Comparison of ENCODE assay signal across 25 mouse cellular contexts in genomic region chr16:18186798-18187197, GRCm38 (mm10). TPM values are rescaled to one million over a fixed set of nuclear protein-coding genes. Genes with fewer than 3 reads are reported as not detected.
DNase-seq lines count a peak whose midpoint lies in the region; ATAC-seq and TF ChIP-seq lines count a peak whose summit lies in the region.
"Had no signal": no experiment of that assay in that cellular context is flagged by ENCODE, and none has a peak within 500 bp of the region (broad histone marks: within the 10 kb centered on the region; RNA-seq: fewer than 3 reads in every experiment).

No protein-coding gene starts in this region.

- no peaks in the 10 kb centered on the region for H3K79me2 ChIP-seq in myocyte (ENCODE audit: control insufficient read depth, insufficient read depth)

- no peak overlapping the region for H3K4me3 ChIP-seq in heart, embryonic 10.5 days
- H3K4me3 ChIP-seq in kidney, embryonic 14.5 days (ENCODE audit: low read length) = no peak overlapping the region
- H3K4me3 ChIP-seq in intestine, embryonic 15.5 days (replicated peaks) = no peak overlapping the region
- no peak overlapping the region for H3K4me3 ChIP-seq in myocyte
- H3K4me3 ChIP-seq in midbrain, embryonic 15.5 days = no peak overlapping the region
- H3K4me3 ChIP-seq: embryonic facial prominence, embryonic 10.5 days; erythroblast, embryonic 14.5 days; layer of hippocampus, adult 2 months; stomach, embryonic 15.5 days had no signal

- H3ac ChIP-seq in myocyte (ENCODE audit: control insufficient read depth, insufficient read length) = no peak overlapping the region

- no peak overlapping the region for H3K9ac ChIP-seq in kidney, embryonic 14.5 days (ENCODE audit: low read depth, low read length)
- H3K9ac ChIP-seq in intestine, embryonic 15.5 days = no peak overlapping the region
- no peak overlapping the region for H3K9ac ChIP-seq in midbrain, embryonic 15.5 days
- H3K9ac ChIP-seq: stomach, embryonic 15.5 days had no signal

- no peak for ATAC-seq in kidney, embryonic 14.5 days (ENCODE audit: low FRiP score, low TSS enrichment)
- no peak for ATAC-seq in intestine, embryonic 15.5 days
- ATAC-seq in midbrain, embryonic 15.5 days (replicated peaks) = no peak
- ATAC-seq: forebrain, embryonic 16.5 days; inflammation-experienced regulatory T-cells, adult 6 months had no signal

- DNase-seq in heart, embryonic 10.5 days (ENCODE audit: low spot score) = no peak
- no peak for DNase-seq in heart, postnatal 4 days
- no peak for DNase-seq in kidney, adult 18-20 months
- no peak for DNase-seq in adrenal gland, adult 8-10 months
- DNase-seq: cerebellum, postnatal 25 days; gastrocnemius, postnatal 10 days; liver; lung, adult 18-20 months; lung, postnatal 36 days; midbrain, embryonic 14.5 days; right cerebral cortex, adult 18-20 months; spleen, adult 18-20 months had no signal

- no peak for TF ChIP-seq POLR2A in myocyte (IDR thresholded peaks at IDR 0.05; ENCODE audit: insufficient read length, low read depth)

- no peaks in the 10 kb centered on the region for H3K36me3 ChIP-seq in heart, embryonic 10.5 days
- no peaks in the 10 kb centered on the region for H3K36me3 ChIP-seq in kidney, embryonic 14.5 days (ENCODE audit: control insufficient read depth, insufficient read depth, low read length)
- no peaks in the 10 kb centered on the region for H3K36me3 ChIP-seq in intestine, embryonic 15.5 days
- H3K36me3 ChIP-seq in myocyte (ENCODE audit: control insufficient read depth, insufficient read depth) = no peaks in the 10 kb centered on the region
- no peaks in the 10 kb centered on the region for H3K36me3 ChIP-seq in midbrain, embryonic 15.5 days (replicated peaks)
- H3K36me3 ChIP-seq: embryonic facial prominence, embryonic 10.5 days; stomach, embryonic 15.5 days had no signal

- H3K27ac ChIP-seq in heart, embryonic 10.5 days = peak overlapping the region; percentile 72
- peak overlapping the region; percentile 24; the same call in 1 of the 2 replicates for H3K27ac ChIP-seq in kidney, embryonic 14.5 days (ENCODE audit: low read depth, low read length)
- H3K27ac ChIP-seq in intestine, embryonic 15.5 days = peak overlapping the region; percentile 9; the same call in 1 of the 2 replicates
- H3K27ac ChIP-seq in midbrain, embryonic 15.5 days = no peak overlapping the region
- H3K27ac ChIP-seq: embryonic facial prominence, embryonic 10.5 days; layer of hippocampus, adult 2 months; stomach, embryonic 15.5 days had no signal

- H3K4me2 ChIP-seq in kidney, embryonic 14.5 days (replicated peaks; ENCODE audit: low read depth, low read length) = no peak overlapping the region
- no peak overlapping the region for H3K4me2 ChIP-seq in intestine, embryonic 15.5 days (replicated peaks)
- no peak overlapping the region for H3K4me2 ChIP-seq in myocyte (ENCODE audit: low read depth)
- H3K4me2 ChIP-seq in midbrain, embryonic 15.5 days = no peak overlapping the region
- H3K4me2 ChIP-seq: stomach, embryonic 15.5 days had no signal

- WGBS in heart, embryonic 10.5 days = 41% methylated on average over 4 of the region's 4 CpGs
- WGBS in kidney, embryonic 14.5 days = 62% methylated on average over 4 of the region's 4 CpGs
- 59% methylated on average over 4 of the region's 4 CpGs for WGBS in intestine, embryonic 15.5 days
- 86% methylated on average over 4 of the region's 4 CpGs for WGBS in midbrain, embryonic 15.5 days

- H3K4me1 ChIP-seq in heart, embryonic 10.5 days = peaks cover 39% of the 10 kb centered on the region
- peaks cover 16% of the 10 kb centered on the region for H3K4me1 ChIP-seq in kidney, embryonic 14.5 days (ENCODE audit: control insufficient read depth, insufficient read depth, low read length)
- peaks cover 20% of the 10 kb centered on the region for H3K4me1 ChIP-seq in intestine, embryonic 15.5 days (replicated peaks)
- H3K4me1 ChIP-seq in midbrain, embryonic 15.5 days = no peaks in the 10 kb centered on the region
- H3K4me1 ChIP-seq: embryonic facial prominence, embryonic 10.5 days; stomach, embryonic 15.5 days had no signal

- H3K27me3 ChIP-seq in heart, embryonic 10.5 days (ENCODE audit: insufficient read depth, poor library complexity, severe bottlenecking) = no peaks in the 10 kb centered on the region; the same call in 1 of the 2 replicates
- 0 out of 2 replicates have a peak, but pooled peaks cover 2% of the 10 kb centered on the region for H3K27me3 ChIP-seq in kidney, embryonic 14.5 days (ENCODE audit: control insufficient read depth, insufficient read depth, low read length)
- no peaks in the 10 kb centered on the region for H3K27me3 ChIP-seq in intestine, embryonic 15.5 days (replicated peaks)
- no peaks in the 10 kb centered on the region for H3K27me3 ChIP-seq in myocyte (ENCODE audit: control insufficient read depth, insufficient read depth, insufficient read length)
- no peaks in the 10 kb centered on the region for H3K27me3 ChIP-seq in midbrain, embryonic 15.5 days (replicated peaks)
- H3K27me3 ChIP-seq: stomach, embryonic 15.5 days had no signal

- no peaks in the 10 kb centered on the region for H3K9me3 ChIP-seq in heart, embryonic 10.5 days
- peaks cover 3% of the 10 kb centered on the region; the same call in 1 of the 2 replicates for H3K9me3 ChIP-seq in kidney, embryonic 14.5 days (ENCODE audit: control insufficient read depth, low read length)
- no peaks in the 10 kb centered on the region for H3K9me3 ChIP-seq in intestine, embryonic 15.5 days
- H3K9me3 ChIP-seq in midbrain, embryonic 15.5 days = no peaks in the 10 kb centered on the region
- H3K9me3 ChIP-seq: embryonic facial prominence, embryonic 10.5 days; stomach, embryonic 15.5 days had no signal

TF ChIP-seq in myocyte, 11 proteins besides CTCF, POLR2A, EP300 and RAD21:
- TF ChIP-seq REST (IDR thresholded peaks at IDR 0.05; ENCODE audit: insufficient read depth, insufficient read length) (no peak), MAX (IDR thresholded peaks at IDR 0.05; ENCODE audit: low read depth) (no peak), TCF12 (IDR thresholded peaks at IDR 0.05; ENCODE audit: insufficient read depth, poor library complexity, severe bottlenecking) (no peak), POLR2AphosphoS2 (IDR thresholded peaks at IDR 0.05; ENCODE audit: insufficient read length, low read depth) (no peak), MYOD1 (IDR thresholded peaks at IDR 0.05; ENCODE audit: control insufficient read depth in 1 of 3, insufficient read length in 2 of 3, low read depth in 2 of 3) (peak in 2 of 3 experiments; percentile 11 to 44), MYOG (IDR thresholded peaks at IDR 0.05; ENCODE audit: control insufficient read depth in 1 of 3, insufficient read depth in 1 of 3, insufficient read length in 2 of 3, low read depth in 2 of 3) (peak; percentile 5 to 54 (median 46)), E2F4 (IDR thresholded peaks at IDR 0.05; ENCODE audit: insufficient read depth) (no peak)
TF ChIP-seq in myocyte: peak in this region for 2.

RNA-seq across cellular contexts. Expression of gene Ccdc188, which starts 30.9 kb away (rescaled TPM):
- not detected in 2 replicates for polyA plus RNA-seq in heart, embryonic 10.5 days (2016; fragmentation: Nextera tagmentation; extraction: Ambion mirVana)
- total RNA-seq in heart, postnatal 4 days (2021) = not detected
- not detected in 2 replicates for polyA plus RNA-seq in kidney, embryonic 14.5 days (2014; fragmentation: Nextera tagmentation; extraction: Ambion mirVana)
- polyA plus RNA-seq in intestine, embryonic 15.5 days (2015; fragmentation: Nextera tagmentation; extraction: Ambion mirVana) = not detected in 2 replicates
- not detected for polyA plus RNA-seq in myocyte (2012; fragmentation: generic; extraction: Trizol)
- 0.14 TPM in 1 of 2 replicates, not detected in the other for polyA plus RNA-seq in midbrain, embryonic 15.5 days (2015; fragmentation: Nextera tagmentation; extraction: Ambion mirVana)
- not detected for total RNA-seq in adrenal gland, adult 8-10 months (2022)
- total RNA-seq: gastrocnemius, postnatal 10 days; hematopoietic stem cell, adult 5-6 weeks; layer of hippocampus, adult 2 months; left cerebral cortex, adult 18-20 months had no signal
- polyA plus RNA-seq: embryonic facial prominence, embryonic 10.5 days; erythroblast, embryonic 14.5 days; forebrain, embryonic 16.5 days; inflammation-experienced regulatory T-cells, adult 6 months; midbrain, embryonic 14.5 days; neural tube, embryonic 14.5 days; stomach, embryonic 15.5 days had no signal

RNA-seq across cellular contexts. Expression of gene Zdhhc8, which starts 48.1 kb away (rescaled TPM):
- polyA plus RNA-seq in heart, embryonic 10.5 days (2016; fragmentation: Nextera tagmentation; extraction: Ambion mirVana) = 21.2 and 27.5 TPM in 2 replicates
- 10 to 100 TPM; 29.8 to 36.0 TPM for total RNA-seq in heart, postnatal 4 days (2021)
- 14.4 and 17.2 TPM in 2 replicates for polyA plus RNA-seq in kidney, embryonic 14.5 days (2014; fragmentation: Nextera tagmentation; extraction: Ambion mirVana)
- polyA plus RNA-seq in intestine, embryonic 15.5 days (2015; fragmentation: Nextera tagmentation; extraction: Ambion mirVana) = 11.5 and 11.6 TPM in 2 replicates
- polyA plus RNA-seq in myocyte (2012; fragmentation: generic; extraction: Trizol) = 26.1 TPM
- 15.4 and 19.9 TPM in 2 replicates for polyA plus RNA-seq in midbrain, embryonic 15.5 days (2015; fragmentation: Nextera tagmentation; extraction: Ambion mirVana)
- total RNA-seq in adrenal gland, adult 8-10 months (2022) = 10 to 100 TPM; 20.5 to 33.0 (median 27.2) TPM

RNA-seq across cellular contexts. Expression of gene Rtn4r, which starts 59.4 kb away (rescaled TPM):
- polyA plus RNA-seq in heart, embryonic 10.5 days (2016; fragmentation: Nextera tagmentation; extraction: Ambion mirVana) = 0.31 and 0.79 TPM in 2 replicates
- total RNA-seq in heart, postnatal 4 days (2021) = 1 to 10 TPM; 6.0 to 7.8 TPM
- polyA plus RNA-seq in kidney, embryonic 14.5 days (2014; fragmentation: Nextera tagmentation; extraction: Ambion mirVana) = 3.6 and 4.7 TPM in 2 replicates
- 4.1 and 4.7 TPM in 2 replicates for polyA plus RNA-seq in intestine, embryonic 15.5 days (2015; fragmentation: Nextera tagmentation; extraction: Ambion mirVana)
- polyA plus RNA-seq in myocyte (2012; fragmentation: generic; extraction: Trizol) = 0.26 TPM
- polyA plus RNA-seq in midbrain, embryonic 15.5 days (2015; fragmentation: Nextera tagmentation; extraction: Ambion mirVana) = 25.0 and 27.2 TPM in 2 replicates
- total RNA-seq in adrenal gland, adult 8-10 months (2022) = under 1 TPM in 3 of 4 experiments, not detected in 1; 0.14 to 0.30 (median 0.23) TPM
- total RNA-seq: hematopoietic stem cell, adult 5-6 weeks had no signal
- polyA plus RNA-seq: inflammation-experienced regulatory T-cells, adult 6 months had no signal
